Mouse (Mus musculus) liver, adult 2 months (tissue): ENCODE measurements at regions not wholly inside any gene's neighbourhood (a gene's known extent, or its start where the extent isn't known, plus 50 kb on each side); places are given as distances from the start of the nearest gene placed in this dataset.

Experiments
- CTCF ChIP-seq: fragments of 200-500 bp; IDR thresholded peaks from 2 replicates; pipeline ENCODE4 v1.5.1; 2011; ENCODE audit warnings: low read depth, low read length, control low read depth
- POLR2A ChIP-seq: fragments of 200-500 bp; IDR thresholded peaks from 2 replicates; pipeline ENCODE4 v1.6.1; 2011; ENCODE audit warnings: low read length, control low read depth; ENCODE audit not compliant: insufficient read depth; ENCODE audit errors: extremely low read depth

DNA sequence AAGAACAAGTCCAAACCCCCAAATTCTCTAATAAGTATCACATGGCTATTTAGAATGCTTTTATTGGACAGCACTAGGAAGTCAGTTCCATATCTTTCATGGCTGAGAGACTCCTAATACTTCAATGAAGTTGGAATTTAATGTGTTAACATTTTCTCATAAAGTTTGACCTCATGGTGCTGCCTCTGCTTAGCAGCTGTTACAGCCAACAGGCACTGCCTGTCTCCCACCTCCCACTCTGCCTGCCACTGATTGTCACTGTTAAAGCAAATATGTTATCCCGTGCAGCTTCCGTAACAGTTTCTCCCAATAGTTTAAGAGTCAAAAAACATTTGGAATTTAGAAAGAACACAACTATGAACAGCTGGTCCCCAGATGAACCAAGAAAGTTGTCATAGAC, 268.3 kb upstream of the Sema3a start:
- TF ChIP-seq CTCF: no peak
- no peak for TF ChIP-seq POLR2A
